Mouse (Mus musculus) frontal cortex, postnatal 14 days (tissue): ENCODE data around the gene Rnf217.

ENCODE experiments used
- DNase-seq, 2 experiments: peaks; one replicate each; pipeline ENCODE4 v3.0.0; 2022; ENCODE audit warnings: low spot score in 2 of 2

The Rnf217 gene

DNA sequence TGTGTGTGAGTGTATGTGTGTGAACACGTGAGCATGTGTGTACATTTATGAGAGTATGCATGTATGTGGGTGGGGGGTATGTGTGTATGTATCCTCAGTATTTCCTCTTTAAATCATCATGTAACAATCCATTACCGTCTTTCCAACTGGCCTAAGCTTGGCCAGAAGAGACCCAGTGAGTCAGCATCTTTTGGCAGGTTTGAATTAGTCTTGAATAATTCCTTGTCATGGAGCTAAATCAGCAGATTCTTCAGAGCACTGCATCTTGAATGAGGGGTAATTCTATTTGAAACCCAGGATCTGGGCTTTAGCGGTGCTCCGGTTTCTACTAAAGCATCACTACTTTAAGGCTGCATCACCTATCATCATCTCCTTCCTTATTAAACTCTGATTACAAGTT lies 55.7 kb downstream of the Rnf217 start:
- DNase-seq, result no peak

GRCm38 (mm10) chr10:31551850-31552249 lies 57.1 kb downstream of the Rnf217 start:
- DNase-seq, result no peak

DNA sequence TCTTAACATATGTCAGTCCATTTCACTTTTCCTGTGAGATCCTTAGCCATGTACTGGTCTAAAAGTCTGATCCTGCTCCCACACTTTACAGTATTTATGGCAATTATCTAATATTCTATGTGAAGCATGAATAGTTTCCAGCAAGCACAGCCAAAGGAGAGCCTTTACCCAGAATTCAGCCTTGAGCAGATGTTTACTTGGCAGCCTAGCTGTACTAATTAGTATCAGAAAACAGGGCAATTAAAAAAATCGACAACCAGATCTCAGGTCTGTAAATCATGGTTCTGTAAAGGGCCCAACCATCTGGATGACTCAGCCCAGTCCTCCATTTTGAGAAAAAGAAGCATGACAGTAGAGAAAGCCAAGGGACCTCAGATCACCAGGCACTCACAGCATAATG lies 57.6 kb downstream of the Rnf217 start:
- no peak for DNase-seq

GRCm38 (mm10) chr10:31547156-31547555 lies 61.8 kb downstream of the Rnf217 start:
- DNase-seq, result no peak

- no peak for DNase-seq
These were observed 64.6 kb downstream of the Rnf217 start for GRCm38 (mm10) chr10:31544149-31544942.

- DNase-seq, result no peak
These were observed 68.5 kb downstream of the Rnf217 start for GRCm38 (mm10) chr10:31540518-31540917.

DNA sequence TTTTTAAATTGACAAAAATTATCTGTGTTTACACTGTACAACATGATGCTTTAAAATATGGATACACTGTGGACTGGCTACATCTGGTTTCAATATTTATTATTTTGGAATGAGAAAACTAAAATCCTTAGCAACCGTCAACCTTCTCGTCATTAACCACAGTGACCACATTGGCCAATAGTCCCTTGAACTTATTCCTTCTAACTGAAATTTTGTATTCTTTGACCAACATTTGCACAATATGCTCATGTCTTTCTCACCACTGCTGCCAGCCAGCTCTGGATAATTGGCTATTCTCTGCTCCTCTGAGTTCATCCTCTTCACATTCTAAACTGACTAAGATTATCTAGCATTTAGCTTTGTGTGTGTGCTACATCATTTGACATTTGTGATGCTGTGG lies 69.6 kb downstream of the Rnf217 start:
- DNase-seq, result no peak

- DNase-seq, result no peak
These were observed 70.3 kb downstream of the Rnf217 start for GRCm38 (mm10) chr10:31538721-31539120.

GRCm38 (mm10) chr10:31538243-31538642 lies 70.7 kb downstream of the Rnf217 start:
- no peak for DNase-seq

GRCm38 (mm10) chr10:31537213-31537612 lies 71.8 kb downstream of the Rnf217 start:
- DNase-seq, result no peak

GRCm38 (mm10) chr10:31535046-31535445 lies 73.9 kb downstream of the Rnf217 start:
- DNase-seq, result no peak

GRCm38 (mm10) chr10:31533270-31533826 lies 75.6 kb downstream of the Rnf217 start:
- DNase-seq, result no peak

- no peak for DNase-seq
These were observed 76.2 kb downstream of the Rnf217 start for GRCm38 (mm10) chr10:31532782-31533181.

DNA sequence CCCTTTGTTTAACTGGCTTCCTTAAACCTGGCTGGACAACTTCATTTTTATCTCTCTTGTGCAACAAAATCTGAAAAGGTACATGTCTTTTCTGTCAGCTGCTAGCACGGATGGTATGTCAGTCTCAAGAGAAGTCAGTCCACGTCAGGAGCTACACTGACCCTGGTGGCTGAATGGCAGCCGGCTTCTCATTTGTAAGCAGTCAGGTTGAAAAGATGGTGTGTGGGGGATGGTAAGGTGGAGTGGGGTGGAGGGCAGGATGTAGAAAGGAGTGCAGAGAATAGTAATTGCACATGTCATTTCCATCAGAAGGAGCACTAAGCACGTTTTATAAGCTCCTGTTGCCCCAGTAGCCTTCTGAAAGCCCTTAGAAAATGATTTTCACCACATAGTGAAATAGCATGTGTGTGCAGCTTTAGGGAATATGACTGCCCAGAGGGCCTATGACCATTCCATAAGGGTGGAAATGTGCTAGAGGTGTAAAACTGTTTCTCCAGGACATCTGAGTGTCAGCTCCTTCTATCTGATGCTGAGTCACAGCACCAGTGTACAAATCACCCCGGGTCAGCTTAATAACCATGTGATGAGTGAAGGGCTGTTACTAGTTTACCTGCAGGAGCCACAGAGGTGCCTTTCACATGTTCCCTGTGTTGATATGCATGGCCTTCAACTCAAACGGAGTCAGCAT lies 80.5 kb downstream of the Rnf217 start:
- no peak for DNase-seq

DNA sequence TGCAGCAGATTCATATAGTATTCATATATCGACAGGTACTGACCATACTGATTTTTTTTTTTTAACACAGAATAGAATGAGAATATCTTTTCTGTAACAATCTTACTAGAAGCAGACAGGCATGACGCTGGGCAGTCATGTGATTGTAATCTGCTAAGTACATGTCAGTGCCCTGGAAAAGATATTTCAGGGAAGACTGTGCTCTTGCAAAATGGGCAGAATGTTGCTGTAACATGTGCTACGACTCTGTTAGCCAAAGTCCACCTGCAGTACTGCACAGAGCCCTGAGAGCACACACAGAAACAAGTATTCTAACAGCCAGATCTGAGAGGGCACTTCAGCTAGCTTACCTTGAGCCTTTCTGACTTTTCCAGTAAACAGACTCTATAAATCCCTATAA lies 83.3 kb downstream of the Rnf217 start:
- DNase-seq, result no peak

GRCm38 (mm10) chr10:31519420-31519819 lies 89.6 kb downstream of the Rnf217 start:
- DNase-seq, result no peak

- DNase-seq, result no peak
These were observed 90.8 kb downstream of the Rnf217 start for GRCm38 (mm10) chr10:31518210-31518609.

DNA sequence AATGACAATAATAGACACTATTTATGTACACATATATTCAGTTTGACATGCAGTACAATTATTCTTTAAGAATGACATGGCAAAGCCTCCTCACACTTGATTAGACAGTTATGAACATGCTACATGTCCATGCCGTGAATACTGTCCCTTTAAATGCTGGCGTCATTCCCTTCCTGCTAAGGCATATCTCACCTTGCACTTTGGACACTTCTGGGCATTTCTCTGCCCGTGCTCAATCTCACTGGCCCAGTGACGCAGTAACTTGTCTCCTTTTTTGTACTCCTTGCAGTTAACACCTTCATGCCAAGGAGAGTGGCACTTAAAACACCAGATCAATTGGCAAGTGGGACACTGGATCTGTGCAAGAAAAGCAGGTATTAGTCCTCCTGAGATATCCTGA lies 91.8 kb downstream of the Rnf217 start:
- DNase-seq, result no peak

GRCm38 (mm10) chr10:31515897-31516296 lies 93.1 kb downstream of the Rnf217 start:
- DNase-seq, result no peak

DNA sequence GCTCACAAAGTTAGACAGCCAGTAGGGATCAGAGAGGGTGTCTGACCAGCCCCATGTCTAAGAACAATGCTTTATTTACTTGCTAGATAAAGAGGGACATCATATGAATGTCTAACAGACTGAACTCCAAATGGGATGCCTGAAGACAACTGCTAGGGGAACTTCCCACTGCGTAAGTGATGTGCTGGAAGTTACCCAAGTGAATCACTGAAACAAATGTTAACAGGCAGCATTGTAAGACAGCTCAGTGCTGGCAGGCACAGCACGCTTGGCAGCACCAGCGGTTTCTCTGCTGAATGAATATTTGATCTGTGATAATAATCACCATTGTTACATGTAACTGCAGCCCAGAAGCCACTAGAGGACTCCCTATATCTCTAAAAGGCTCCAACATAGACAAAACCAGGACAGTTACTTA lies 104.8 kb downstream of the Rnf217 start:
- peak; percentile 21 to 27 for DNase-seq

DNA sequence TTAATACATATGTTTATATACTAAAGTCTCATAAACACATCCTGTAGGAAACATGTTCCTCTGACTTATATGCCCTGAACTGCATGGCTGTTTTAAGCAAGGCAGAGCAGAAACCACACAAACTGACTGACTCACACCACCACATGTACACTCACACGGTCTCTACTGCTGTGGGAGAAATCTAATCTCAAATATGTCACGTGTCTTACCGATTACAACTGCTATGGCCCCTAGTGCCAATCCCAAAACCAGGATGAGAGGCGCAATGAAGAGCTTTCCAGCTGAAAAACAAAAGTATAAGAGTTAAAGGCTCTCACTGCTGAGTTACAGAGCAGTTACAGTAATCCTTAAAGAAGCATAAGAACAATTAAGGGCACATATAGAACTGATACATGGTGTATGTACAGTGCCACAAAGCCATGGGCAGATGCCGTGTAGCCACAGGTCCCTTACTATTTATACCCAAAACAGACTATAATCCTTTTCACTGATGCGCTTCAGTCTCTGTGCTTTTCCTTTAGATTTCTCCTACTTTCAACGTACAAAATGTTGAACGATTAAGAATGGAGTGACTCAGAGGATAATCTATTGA lies 105.3 kb downstream of the Rnf217 start:
- DNase-seq, result no peak

DNA sequence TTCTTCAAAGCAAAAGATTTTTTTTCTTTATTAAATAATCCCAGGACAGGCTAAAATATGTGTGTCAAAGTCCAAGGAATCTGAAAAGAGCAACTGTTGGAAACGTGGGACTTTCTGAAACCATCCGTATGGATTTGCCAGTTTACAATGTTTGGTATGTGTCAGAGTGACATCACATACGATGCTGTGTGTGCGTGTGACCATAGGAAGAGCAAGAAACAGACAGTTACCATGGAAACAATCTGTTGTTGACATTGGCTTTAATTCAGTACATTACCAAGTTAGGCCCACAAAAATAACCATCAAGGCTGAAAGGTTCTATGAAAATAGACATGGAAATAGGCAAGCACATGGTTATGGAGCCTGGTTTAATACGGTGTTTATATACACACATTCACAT lies 107.3 kb downstream of the Rnf217 start:
- DNase-seq, result no peak

- no peak for DNase-seq
These were observed 112.1 kb downstream of the Rnf217 start for GRCm38 (mm10) chr10:31496931-31497330.
